Mouse (Mus musculus): Measurements from ENCODE around the gene Sept1.

The Sept1 gene

DNA sequence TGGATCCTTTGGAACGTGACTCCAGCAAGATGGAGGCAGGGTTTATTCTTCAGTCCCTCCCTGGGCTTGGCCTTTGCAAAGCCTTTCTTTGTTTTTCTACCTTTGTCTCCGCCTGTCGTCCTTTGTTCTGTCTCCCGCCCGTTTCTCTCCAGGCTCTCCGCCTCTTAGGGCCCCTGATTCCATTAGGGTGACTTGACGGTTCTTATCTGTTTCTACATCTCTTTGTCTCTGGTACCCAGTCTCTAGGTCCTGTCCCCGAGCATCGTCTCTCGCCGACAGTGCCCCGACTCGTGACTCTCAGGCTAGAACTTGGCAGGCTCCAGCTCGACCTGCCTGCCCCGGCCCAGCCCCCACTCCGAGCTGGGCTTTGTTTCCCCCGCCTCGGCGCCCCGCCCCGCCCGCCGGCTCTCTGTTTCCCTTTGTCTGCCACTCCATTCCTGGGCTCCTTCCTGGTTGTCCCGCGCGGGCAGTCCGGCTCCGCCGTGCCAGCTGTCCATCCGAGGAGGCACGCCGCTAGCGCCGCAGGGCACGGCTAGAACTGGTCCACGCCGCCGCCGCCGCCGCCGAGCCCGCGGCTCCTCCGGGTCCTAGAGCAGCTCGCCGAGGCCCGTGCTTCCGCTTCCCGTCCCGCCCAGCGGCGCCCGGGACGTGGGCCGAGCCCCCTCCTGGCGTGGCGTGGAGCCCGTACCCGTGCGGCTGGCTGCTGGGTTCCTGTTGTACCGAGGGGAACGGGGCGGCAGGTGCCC, at the start of gene Sept1, which contains the start of gene Zfp553:
Sept1 (minus strand) TSS at position 509 of the 746 bp plus-strand sequence.
Zfp553 (plus strand) TSS at position 440 of the 746 bp plus-strand sequence.
- peak; percentile 90 for DNase-seq (ENCODE audit: low read depth, low spot score)

DNA sequence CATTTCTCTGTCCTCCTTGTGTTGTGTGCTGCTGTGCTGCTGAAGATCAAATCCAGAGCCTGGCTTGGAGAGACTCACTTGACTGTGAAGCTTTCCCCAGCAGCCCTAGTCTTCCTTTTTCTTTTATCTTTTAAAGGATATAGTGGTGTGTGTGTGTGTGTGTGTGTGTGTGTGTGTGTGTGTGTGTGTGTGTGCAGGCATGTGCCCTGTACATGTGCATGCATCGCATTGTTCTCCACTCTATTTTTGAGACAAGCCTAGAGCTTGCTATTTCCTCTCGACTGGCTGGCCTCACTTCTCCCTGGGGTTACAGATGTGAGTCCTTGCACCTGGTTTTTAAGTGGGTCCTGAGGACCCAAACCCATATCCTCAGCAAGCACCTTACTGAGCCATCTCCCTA, 49.3 kb upstream of the Sept1 start:
- no peak for DNase-seq (ENCODE audit: low read depth, low spot score)

DNA sequence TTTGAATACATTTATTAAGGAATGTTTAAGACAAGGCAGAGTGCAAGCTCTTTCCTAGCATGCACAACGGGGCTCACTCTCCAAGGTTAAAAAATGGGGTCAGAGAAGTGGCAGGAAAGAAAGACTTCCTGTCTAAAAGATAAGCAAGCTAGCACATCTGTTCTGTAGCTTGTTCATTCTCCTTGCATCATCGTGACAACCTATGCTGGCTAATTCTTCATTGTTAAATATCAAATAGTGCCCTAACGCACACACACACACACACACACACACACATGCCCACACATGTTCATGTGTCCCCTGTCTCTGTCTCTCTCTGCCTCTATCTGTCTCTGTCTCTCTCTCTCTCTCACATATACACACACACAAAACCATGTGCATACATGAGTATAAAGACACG, 48.2 kb upstream of the Sept1 start:
- no peak for DNase-seq (ENCODE audit: low read depth, low spot score)

DNA sequence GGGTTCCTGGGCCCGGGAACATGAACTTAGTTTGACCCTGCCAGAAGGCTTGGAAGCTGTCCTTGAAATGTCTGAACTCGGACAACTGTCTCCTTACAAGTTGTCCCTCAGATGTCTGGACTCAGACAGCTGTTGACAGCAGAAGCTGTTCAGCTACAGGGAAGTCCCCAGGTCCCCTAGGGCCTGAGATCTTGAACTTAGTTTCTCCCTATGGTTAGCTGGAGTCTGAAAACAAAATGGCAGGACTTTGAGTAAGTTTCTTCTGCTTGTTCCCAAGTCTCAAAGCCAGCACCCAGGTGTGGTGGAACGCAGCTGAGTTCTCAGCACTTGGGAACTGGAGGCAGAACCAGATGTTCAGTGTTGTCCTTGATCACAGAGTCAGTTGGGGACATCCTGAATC, 47.2 kb upstream of the Sept1 start:
- DNase-seq (ENCODE audit: low read depth, low spot score), result no peak

DNA sequence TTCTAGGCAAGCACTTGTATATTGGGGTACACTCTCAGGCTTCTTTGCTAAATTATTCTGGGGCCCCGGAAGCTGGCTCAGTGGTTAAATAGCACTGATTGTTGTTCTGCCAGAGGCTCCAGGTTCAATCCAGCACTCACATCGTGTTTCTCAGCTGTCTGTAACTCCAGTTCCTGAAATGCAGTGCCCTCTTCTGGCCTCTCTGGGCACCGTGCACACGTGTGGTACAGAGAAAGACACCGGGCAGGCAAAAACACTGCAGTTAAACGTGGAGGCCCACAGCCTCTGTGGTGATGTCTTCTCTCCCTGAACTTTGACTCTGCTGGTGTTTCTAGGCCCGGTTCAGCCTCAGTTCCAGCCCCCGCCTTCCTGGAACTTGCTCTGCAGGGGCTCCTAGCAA, 45.4 kb upstream of the Sept1 start:
- peak; percentile 82 for DNase-seq (ENCODE audit: low read depth, low spot score)

DNA sequence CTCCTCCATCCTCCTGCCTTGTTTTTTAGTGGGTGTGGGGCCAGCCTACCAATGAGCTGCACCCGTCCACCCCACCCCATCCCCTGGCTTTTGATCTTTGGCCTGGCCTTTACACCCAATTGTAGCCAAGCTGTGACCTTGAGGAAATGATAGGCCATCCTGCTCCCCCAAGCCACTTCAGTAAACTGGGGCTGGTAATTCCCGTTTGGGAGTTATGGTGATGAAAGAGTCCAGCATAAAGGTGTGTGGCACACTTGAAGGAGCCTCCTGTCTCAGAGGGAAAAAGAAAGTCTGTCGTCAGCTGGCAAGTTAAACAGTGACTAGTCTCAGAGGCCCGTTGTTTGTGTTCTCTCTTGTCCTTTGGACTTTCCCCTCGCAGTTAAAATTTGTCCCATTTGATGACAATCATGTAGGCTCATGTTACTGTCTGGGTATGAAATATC, 43.6 kb upstream of the Sept1 start:
- no peak for DNase-seq (ENCODE audit: low read depth, low spot score)

DNA sequence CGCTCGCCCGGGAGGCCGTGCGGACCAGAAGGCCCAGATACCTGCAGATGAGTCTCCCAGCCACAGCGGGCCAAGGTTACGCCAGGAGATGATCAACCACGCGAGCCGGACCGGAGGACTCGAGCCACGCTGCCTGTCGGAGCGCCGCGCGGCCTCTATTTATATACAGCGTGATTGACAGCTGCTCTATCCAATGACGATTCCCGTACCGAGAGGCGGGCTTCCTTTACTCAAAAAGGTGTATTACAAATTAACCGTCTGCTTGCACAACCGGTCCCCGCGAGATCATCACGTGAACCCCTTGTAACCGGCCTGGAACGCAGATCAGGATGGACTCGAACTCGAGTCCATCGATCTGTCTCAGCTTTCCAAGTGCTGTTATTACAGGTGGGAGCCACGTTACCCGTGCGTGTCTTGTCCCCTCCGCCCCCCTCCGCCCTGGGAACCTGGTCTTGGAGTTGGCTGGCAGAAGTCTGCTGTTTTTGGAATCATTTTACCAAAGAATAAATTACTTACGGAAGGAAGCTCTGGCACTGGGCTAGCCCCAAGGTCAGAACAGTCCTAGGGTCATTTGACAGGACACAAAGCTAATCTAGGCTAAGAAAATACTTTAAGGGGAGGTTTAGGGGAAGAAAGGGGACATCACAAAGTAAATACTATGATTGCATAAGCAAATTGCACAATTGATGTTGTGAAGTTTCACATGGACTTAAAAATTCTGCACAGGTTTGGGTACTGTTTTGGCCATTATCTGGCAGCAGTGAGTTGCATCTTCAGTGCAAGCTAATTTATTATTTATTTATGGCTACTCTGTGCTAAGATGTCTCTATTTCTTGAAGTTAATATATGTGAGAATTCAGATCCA, 41.2 kb upstream of the Sept1 start, which contains the start of gene Sephs2:
Sephs2 (minus strand) TSS at position 131 of the 865 bp plus-strand sequence.
- DNase-seq (ENCODE audit: low read depth, low spot score), result peak; percentile 97

DNA sequence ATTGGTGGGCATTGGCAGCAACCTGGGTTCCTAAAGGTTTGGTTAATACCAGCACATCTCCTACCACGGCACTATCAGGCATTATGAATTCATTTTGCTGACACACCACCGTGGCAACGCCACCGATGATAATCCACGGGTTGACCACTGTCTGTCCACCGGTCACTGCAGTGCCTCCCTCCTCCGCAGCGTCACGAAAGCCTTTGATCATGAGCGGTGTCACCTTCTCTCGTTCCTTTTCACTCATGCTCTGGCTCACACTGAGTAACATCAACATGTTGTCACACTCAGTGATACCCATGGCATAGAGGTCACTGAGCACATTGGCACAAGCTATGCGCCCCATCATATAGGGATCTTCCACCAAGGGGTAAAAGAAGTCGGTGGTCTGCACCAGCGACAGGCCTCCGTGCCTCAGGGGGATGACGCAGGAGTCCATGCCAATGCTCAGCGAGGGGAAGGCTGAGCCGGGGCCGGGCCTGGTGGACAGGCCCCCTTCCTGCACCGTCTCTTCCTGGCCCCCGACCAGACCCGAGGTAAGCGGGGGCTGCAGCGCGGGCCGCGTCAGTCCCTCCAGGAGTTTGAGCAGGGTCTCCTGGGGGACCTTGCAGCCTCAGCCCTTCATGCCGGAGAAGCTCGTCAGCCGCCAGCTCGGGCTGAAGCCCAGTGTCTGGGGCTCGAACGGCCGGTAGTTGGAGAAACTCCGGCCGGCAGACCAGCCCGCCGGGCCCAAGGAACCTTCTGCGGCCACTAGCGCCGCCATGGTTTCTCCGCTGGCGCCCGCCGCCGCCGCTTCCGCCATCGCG, 40.4 kb upstream of the Sept1 start:
- no peak for DNase-seq (ENCODE audit: low read depth, low spot score)

DNA sequence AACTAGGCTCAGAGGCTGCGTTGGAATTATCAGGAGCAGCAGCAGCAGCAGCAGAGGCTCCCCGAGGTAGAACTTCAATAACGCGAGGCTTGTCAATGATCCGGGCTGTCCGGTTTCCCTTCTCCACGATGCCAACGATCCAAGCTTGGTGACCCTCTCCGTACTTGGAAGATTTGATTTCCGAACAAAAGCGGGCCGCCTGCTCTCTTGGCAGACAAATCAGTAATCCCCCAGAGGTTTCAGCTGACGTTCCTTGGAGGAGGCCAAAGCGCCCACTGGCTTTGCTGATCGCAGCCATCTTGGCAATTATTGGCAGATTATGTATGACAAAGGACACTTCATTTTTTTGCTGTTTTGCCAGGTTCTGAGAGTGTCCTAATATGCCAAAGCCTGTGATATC, 39.6 kb upstream of the Sept1 start:
- DNase-seq (ENCODE audit: low read depth, low spot score), result no peak

DNA sequence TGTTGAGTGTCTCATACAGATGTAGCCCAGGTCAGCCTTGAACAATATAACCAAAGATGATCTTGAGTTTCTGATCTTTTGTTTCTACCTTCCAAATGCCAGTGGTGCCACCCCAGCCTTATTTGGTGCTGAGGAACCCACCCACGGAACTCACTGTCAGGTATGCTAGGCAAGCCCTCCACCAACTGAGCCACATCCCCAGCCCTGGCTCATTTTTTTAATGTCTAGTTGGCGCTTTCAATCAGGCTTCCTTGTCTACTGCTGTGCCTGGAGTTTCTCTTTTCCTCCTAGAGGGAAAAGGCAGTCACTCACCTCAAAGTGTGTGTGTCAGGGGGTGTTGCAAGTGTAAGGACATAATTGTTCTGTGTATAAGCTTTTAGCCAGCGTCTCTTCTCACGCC, 38.2 kb upstream of the Sept1 start:
- no peak for DNase-seq (ENCODE audit: low read depth, low spot score)

DNA sequence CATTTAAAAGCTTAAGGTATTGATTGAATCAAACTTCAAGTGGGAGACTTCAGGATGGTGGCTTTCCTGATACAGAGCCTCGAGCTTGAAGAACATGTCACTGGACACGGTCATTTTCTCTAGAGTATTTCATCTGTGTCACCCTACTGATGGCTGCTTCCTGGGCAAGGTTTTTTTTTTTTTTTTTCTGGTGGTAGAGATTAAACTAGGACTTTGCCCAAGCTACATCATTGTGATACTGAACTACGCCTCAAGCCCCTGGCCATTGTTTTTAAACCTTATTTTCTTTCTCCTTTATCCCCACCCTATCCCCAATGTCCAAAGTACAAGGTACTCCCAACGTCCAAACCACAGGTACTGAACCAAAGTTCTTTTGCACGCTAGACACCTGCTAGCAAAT, 37.7 kb upstream of the Sept1 start:
- no peak for DNase-seq (ENCODE audit: low read depth, low spot score)

DNA sequence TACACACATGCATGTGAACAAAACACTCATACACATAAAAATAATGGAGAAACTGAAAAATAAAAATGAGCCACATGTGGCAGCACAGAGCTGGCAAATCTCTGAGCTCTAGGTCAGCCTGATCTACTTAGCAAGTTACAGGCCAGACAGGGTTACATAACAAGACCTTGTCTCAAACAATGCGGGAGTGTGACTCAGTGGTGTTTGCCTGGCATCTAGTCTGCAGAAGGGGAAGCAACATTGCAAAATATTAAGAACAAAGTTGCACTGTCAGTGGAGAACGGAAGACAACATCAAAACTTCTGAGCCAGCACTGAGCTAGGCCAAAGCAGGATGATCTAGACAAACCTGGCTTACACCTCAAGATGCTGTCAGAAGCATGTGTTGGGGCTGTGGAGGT, 37.3 kb upstream of the Sept1 start:
- no peak for DNase-seq (ENCODE audit: low read depth, low spot score)

DNA sequence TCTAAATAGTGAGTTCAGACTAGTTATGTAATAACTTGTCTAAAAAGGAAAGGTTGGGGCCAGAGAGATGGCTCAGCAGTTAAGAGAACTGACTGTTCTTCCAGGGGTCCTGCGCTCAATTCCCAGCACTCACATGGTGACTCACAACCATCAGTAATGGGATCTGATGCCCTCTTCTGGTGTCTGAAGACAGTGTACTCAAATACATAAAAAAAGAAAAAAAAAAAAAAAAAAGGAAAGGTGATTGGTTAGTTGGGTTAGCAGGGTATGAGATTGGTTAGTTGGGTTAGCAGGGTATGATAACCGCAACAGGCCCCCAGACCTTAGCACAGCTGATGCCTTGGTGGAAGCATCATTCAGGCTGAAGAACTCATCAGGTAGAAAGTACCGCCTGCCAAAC, 30.6 kb upstream of the Sept1 start:
- DNase-seq (ENCODE audit: low read depth, low spot score), result no peak

DNA sequence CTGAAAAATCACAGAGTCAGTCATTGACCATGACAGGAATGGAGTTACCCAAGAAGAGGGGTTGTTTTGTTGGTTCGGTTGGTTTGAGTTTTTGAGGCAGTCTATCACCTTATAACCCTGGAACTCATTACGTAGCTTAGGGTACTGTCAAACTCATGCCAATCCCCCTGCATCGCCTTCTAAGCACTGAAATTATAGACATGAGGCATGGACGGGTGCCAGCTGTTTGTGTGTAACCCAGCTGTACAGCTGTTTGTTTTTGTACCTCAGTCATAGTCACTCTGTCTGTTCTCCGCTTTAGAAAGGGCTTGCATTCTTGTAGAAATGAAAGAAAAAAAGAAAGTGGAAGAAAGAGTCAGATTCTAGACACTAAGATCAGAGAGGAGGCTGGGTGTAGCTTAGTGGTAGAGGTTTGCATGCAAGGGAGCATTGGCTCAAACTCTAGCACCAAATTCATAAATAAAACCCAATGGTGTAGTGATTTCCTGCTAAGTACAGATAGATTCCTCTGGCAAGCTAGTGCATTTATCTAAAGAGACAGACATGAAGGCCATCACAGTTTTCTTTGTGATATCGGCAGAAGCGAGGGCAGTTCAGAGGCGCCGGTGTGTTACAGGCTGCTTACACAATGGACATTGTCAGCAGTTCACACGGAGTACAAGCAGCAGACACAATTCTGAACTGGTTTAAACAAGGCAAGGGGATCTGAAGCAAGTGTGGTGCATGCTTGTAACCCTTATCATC, 29.5 kb upstream of the Sept1 start:
- DNase-seq (ENCODE audit: low read depth, low spot score), result no peak

DNA sequence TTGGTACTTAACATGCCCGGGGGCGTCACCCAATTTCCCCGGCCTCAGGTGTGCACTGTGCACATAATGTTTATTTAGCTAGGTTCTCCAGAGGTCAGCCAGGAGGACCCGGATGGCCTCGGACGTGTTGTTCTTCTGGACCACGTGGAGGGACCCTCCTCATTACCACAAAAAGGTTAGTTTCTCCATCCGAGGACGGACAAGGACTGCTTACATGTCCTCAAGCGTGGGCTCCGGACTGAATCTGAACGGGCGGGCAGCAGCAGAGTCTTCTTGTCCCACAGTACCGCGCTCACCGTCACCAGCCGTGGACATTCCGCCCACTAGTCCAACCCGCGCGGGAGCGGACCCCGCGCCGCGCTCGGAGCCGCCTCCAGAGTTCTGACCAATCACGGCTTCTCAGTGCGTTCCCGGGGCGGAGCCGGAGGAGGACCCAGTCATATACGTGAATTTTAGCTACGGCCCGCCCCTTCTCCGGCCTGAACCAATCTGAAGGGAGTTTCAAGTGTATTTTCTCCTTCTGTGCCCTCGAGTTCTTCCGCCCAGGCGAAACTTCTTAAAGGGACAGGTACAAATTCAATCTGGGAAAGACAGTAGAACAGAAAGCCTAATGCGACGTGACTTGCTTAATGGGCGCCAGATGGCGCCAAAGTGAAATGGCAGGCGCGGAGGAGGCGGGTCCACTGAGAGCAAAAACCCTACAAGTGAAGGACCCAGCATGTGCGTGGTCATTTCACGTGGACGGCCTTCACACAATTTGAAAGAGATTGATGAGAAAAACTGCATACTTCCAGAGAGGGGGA, 27.6 kb upstream of the Sept1 start, which contains the start of gene Dctpp1:
Dctpp1 (minus strand) TSS at position 401 of the 803 bp plus-strand sequence.
- DNase-seq (ENCODE audit: low read depth, low spot score), result peak; percentile 99

DNA sequence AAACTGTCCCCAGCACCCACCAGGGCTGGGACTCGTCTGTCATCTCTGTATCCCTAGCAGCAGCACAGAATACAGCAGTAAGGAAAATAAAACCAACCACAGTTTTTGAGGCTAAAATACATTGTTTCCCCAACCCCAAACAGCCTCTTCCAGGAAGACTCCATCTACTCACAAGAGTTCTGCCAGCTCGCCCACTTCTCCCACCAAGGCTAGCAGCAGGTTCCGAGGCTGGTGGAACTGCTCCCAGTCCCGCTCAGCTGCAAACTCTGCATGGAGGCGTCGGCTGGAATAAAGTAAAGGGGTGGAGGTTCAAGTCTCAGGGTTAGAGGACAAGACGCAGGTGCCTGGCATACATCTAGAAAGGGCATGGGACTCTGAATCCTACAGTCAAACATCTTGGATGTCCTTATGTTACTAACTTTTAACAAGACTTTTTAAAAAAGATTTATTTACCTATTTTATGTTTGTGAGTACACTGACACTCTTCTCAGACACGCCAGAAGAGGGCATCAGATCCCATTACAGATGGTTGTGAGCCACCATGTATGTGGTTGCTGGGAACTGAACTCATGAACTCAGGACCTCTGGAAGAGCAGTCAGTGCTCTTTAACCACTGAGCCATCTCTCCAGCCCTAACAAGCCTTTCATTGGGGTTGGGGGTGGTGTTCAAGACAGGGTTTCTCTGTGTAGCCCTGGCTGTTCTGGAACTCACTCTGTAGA, 26.4 kb upstream of the Sept1 start:
- peak; percentile 47 for DNase-seq (ENCODE audit: low read depth, low spot score)

DNA sequence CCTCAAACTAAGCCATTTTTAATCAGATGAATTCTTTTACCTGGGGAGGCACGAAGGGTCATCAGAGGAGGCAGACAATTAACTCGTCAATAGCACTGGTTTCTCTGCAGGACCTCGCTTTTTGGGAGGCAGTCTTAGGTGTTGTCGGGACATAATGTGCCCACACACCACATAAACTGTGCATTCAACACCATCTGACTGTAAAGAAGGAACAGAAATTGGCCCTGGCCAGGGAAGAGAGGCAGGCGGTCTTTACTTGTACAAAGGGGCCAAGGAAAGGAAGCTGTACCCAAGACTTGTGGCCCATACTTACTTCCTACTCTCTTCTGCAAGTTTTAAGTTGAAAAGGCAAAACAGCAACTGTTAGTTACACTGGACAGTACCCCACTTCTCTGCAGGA, 23.6 kb upstream of the Sept1 start:
- no peak for DNase-seq (ENCODE audit: low read depth, low spot score)

DNA sequence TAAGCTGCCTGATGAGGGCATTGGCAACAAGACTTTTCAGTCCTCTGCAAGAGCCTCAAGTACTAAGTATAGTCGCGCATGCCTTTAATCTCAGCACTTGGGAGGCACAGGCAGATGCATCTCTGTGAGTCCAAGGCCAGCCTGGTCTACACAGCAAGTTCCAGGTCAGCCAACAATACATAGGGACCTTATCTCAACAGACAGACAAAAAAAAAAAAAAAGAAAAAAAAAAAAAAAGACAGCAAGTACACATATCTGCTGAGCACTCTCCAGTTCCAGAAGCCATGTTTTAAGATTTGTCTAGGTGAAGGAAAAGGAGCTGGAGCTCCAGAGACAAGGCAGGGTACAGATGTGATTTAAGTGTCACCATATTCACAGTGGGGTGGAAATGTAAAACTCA, 23.0 kb upstream of the Sept1 start:
- no peak for DNase-seq (ENCODE audit: low read depth, low spot score)

DNA sequence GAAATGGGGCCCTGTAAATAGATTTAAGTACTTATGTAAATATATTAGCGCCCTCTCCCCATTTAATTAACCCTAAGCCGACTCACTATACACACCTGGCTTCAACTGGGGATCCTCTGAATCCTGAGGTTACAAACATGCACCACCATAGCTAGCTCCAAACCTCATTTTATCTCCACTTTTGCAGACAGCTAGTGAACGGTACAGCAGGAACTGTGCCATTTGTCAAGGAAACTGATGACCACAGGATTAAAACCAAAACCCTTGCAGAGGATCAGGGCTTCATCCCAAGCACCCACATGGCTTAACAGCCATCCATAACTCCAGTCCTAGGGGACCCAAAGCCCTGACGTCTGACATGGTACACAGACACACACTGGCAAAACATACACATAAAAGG, 22.1 kb upstream of the Sept1 start:
- DNase-seq (ENCODE audit: low read depth, low spot score), result no peak

Measured in ES-CJ7 (cell line).